In the genomic region with DNA sequence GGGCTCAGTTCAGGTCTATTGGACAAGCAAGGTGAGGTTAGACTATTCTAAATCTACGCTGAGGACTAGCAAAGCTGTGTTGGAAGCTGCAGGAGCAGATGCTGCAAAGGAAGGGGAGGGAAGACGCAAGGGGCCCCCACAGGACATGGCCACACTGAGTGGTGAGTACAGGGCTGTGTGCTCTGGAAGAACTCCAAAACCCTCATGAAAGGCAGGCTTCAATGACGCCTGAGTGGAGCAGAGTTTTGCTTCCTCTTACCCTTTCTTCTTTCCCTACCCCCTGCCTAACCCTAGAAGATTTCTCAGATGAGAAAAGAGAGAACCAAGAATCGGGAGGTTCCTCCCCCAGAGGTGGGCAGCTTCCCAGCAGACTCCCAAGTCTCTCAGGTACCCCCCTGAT, we compare ENCODE assay signal across 13 mouse cellular contexts.
"Had no signal": no experiment of that assay in that cellular context is flagged by ENCODE, and none has a peak within 500 bp of the region (broad histone marks: within the 10 kb centered on the region; RNA-seq: fewer than 3 reads in every experiment).

No protein-coding gene starts in this region.

- ATAC-seq: midbrain, embryonic 15.5 days had no signal

- H3K4me2 ChIP-seq: kidney, embryonic 15.5 days; limb, embryonic 13.5 days; lung, embryonic 14.5 days; midbrain, embryonic 11.5 days; midbrain, embryonic 15.5 days; neural tube, embryonic 12.5 days; stomach, embryonic 15.5 days had no signal

- H3K4me1 ChIP-seq: midbrain, embryonic 15.5 days; neural tube, embryonic 12.5 days had no signal

- H3K9ac ChIP-seq: kidney, embryonic 15.5 days; limb, embryonic 13.5 days; lung, embryonic 14.5 days; midbrain, embryonic 15.5 days; neural tube, embryonic 12.5 days; stomach, embryonic 15.5 days had no signal

- H3K27me3 ChIP-seq: kidney, embryonic 15.5 days; limb, embryonic 13.5 days; midbrain, embryonic 15.5 days; neural tube, embryonic 12.5 days; stomach, embryonic 15.5 days had no signal

- H3K27ac ChIP-seq: kidney, embryonic 15.5 days; layer of hippocampus, adult 2 months; limb, embryonic 13.5 days; midbrain, embryonic 15.5 days; neural tube, embryonic 12.5 days; stomach, embryonic 15.5 days had no signal

- H3K36me3 ChIP-seq: kidney, embryonic 15.5 days; limb, embryonic 13.5 days; midbrain, embryonic 15.5 days; neural tube, embryonic 12.5 days; stomach, embryonic 15.5 days had no signal

- DNase-seq: kidney, adult 18-20 months; left cerebral cortex, postnatal 4 days; lung, embryonic 14.5 days; lung, postnatal 14 days; thymus, adult 2 months; thymus, postnatal 4 days had no signal

- H3K4me3 ChIP-seq: kidney, embryonic 15.5 days; layer of hippocampus, adult 2 months; limb, embryonic 13.5 days; midbrain, embryonic 15.5 days; neural tube, embryonic 12.5 days; stomach, embryonic 15.5 days had no signal

- H3K9me3 ChIP-seq: kidney, embryonic 15.5 days; limb, embryonic 13.5 days; midbrain, embryonic 15.5 days; neural tube, embryonic 12.5 days; stomach, embryonic 15.5 days had no signal
